Mouse (Mus musculus): ENCODE data around the gene Wnt1.
"Not testable (repeated sequence)": the region's sequence is repeated elsewhere in the genome, so short reads cannot be mapped to it uniquely, and the experiment has no call there.

DNA sequence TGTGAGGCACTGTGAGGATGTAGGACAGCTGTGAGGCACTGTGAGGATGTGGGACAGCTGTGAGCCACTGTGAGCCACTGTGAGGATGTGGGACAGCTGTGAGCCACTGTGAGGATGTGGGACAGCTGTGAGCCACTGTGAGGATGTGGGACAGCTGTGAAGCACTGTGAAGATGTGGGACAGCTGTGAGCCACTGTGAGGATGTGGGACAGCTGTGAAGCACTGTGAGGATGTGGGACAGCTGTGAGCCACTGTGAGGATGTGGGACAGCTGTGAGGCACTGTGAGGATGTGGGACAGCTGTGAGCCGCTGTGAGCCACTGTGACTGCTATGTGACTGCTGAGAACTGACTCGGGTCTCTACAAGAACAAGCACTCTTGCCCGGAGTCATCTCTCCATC is 45.8 kb upstream of the Wnt1 start:
- not testable (repeated sequence) for TF ChIP-seq GATA1, TAL1 (IDR thresholded peaks at IDR 0.05; ENCODE audit: low read length)

Measured in erythroblast, embryonic 14.5 days (primary cell).